Mouse (Mus musculus) hindbrain, embryonic 14.5 days (tissue): ENCODE measurements at regions not wholly inside any gene's neighbourhood (a gene's known extent, or its start where the extent isn't known, plus 50 kb on each side); places are given as distances from the start of the nearest gene placed in this dataset.

Experiments
- ATAC-seq: fragments of 200-750 bp; cut with Nextera tagmentation; 2 replicates; pipeline ENCODE4 v1.8.0; 2017; ENCODE audit warnings: moderate number of reproducible peaks, mild to moderate bottlenecking, moderate TSS enrichment, moderate library complexity; ENCODE audit not compliant: low FRiP score
- DNase-seq: peaks from one replicate; pipeline ENCODE4 v3.0.0-alpha.2; 2015; ENCODE audit warnings: low spot score
- H3K27ac ChIP-seq: fragments of 300-500 bp; sonication (generic); 2 replicates; pipeline ENCODE4 v1.5.1; 2014; ENCODE audit warnings: mild to moderate bottlenecking, moderate library complexity
- H3K27me3 ChIP-seq: fragments of 300-500 bp; sonication (generic); 2 replicates; pipeline ENCODE4 v1.6.1; 2014; ENCODE audit warnings: mild to moderate bottlenecking, low read length, mixed read lengths; ENCODE audit not compliant: control insufficient read depth, insufficient read depth
- H3K36me3 ChIP-seq: fragments of 300-500 bp; sonication (generic); replicated peaks from 2 replicates; pipeline ENCODE4 v1.6.1; 2014; ENCODE audit not compliant: control insufficient read depth, insufficient read depth
- H3K4me1 ChIP-seq: fragments of 300-500 bp; sonication (generic); replicated peaks from 2 replicates; pipeline ENCODE4 v1.6.1; 2014; ENCODE audit warnings: antibody characterized with exemption, low read length, mixed read lengths; ENCODE audit not compliant: control insufficient read depth, insufficient read depth
- H3K4me2 ChIP-seq: fragments of 300-500 bp; sonication (generic); replicated peaks from 2 replicates; pipeline ENCODE4 v1.6.1; 2014; ENCODE audit warnings: mild to moderate bottlenecking, moderate library complexity
- H3K4me3 ChIP-seq: fragments of 300-500 bp; sonication (generic); replicated peaks from 2 replicates; pipeline ENCODE4 v1.5.1; 2014; ENCODE audit warnings: mild to moderate bottlenecking, low read length
- H3K9ac ChIP-seq: fragments of 300-500 bp; sonication (generic); 2 replicates; pipeline ENCODE4 v1.6.1; 2014
- H3K9me3 ChIP-seq: fragments of 300-500 bp; sonication (generic); 2 replicates; pipeline ENCODE4 v1.6.1; 2016; ENCODE audit warnings: low read length; ENCODE audit not compliant: control insufficient read depth
- WGBS: fragments of 180-500 bp; shearing (Covaris S2); extraction: QIAGEN DNeasy Blood & Tissue Kit; methylation state at CpG from one replicate; pipeline ENCODE4 v1.1.7; 2014; 5-methylcytosine and 5-hydroxymethylcytosine counted together

GRCm38 (mm10) chr8:9152313-9152925 lies 462.1 kb upstream of the Arglu1 start:
- peaks cover 7% of the 10 kb centered on the region for H3K4me1 ChIP-seq
- no peak overlapping the region for H3K4me2 ChIP-seq
- no peak overlapping the region for H3K9ac ChIP-seq
- 56% methylated on average over 20 of the region's 20 CpGs for WGBS
- ATAC-seq (no peak), DNase-seq (no peak)
- no peaks in the 10 kb centered on the region for H3K27me3 ChIP-seq
- no peak overlapping the region for H3K4me3 ChIP-seq
- H3K27ac ChIP-seq, result no peak overlapping the region
- H3K36me3 ChIP-seq, result no peaks in the 10 kb centered on the region
- no peaks in the 10 kb centered on the region for H3K9me3 ChIP-seq

- no peak overlapping the region for H3K9ac ChIP-seq
- no peak overlapping the region for H3K27ac ChIP-seq
- no peaks in the 10 kb centered on the region for H3K27me3 ChIP-seq
- 70% methylated on average over 3 of the region's 3 CpGs for WGBS
- H3K36me3 ChIP-seq, result no peaks in the 10 kb centered on the region
- DNase-seq, result no peak
- H3K4me1 ChIP-seq, result no peaks in the 10 kb centered on the region
- no peak overlapping the region for H3K4me3 ChIP-seq
- no peak overlapping the region for H3K4me2 ChIP-seq
- no peak for ATAC-seq
- no peaks in the 10 kb centered on the region for H3K9me3 ChIP-seq
Measured at GRCm38 (mm10) chr8:9144362-9144761, 454.0 kb upstream of the Arglu1 start.

GRCm38 (mm10) chr8:9139781-9140180 lies 449.5 kb upstream of the Arglu1 start:
- no peaks in the 10 kb centered on the region for H3K27me3 ChIP-seq
- DNase-seq (no peak), ATAC-seq (no peak)
- H3K27ac ChIP-seq, result no peak overlapping the region
- H3K9me3 ChIP-seq, result no peaks in the 10 kb centered on the region
- 66% methylated on average over 3 of the region's 3 CpGs for WGBS
- no peaks in the 10 kb centered on the region for H3K36me3 ChIP-seq
- H3K4me2 ChIP-seq, result no peak overlapping the region
- H3K9ac ChIP-seq, result no peak overlapping the region
- no peaks in the 10 kb centered on the region for H3K4me1 ChIP-seq
- H3K4me3 ChIP-seq, result no peak overlapping the region

GRCm38 (mm10) chr8:9139059-9139620 lies 448.8 kb upstream of the Arglu1 start:
- no peaks in the 10 kb centered on the region for H3K27me3 ChIP-seq
- DNase-seq, result no peak
- ATAC-seq, result no peak
- no peaks in the 10 kb centered on the region for H3K36me3 ChIP-seq
- 83% methylated on average over 3 of the region's 3 CpGs for WGBS
- H3K27ac ChIP-seq, result no peak overlapping the region
- no peaks in the 10 kb centered on the region for H3K9me3 ChIP-seq
- no peak overlapping the region for H3K4me3 ChIP-seq
- H3K4me1 ChIP-seq, result no peaks in the 10 kb centered on the region
- no peak overlapping the region for H3K9ac ChIP-seq
- H3K4me2 ChIP-seq, result no peak overlapping the region

- H3K36me3 ChIP-seq, result no peaks in the 10 kb centered on the region
- no peak for ATAC-seq
- H3K4me3 ChIP-seq, result no peak overlapping the region
- H3K9me3 ChIP-seq, result no peaks in the 10 kb centered on the region
- no peaks in the 10 kb centered on the region for H3K27me3 ChIP-seq
- DNase-seq, result no peak
- no peaks in the 10 kb centered on the region for H3K4me1 ChIP-seq
- WGBS, result 65% methylated on average over 7 of the region's 7 CpGs
- no peak overlapping the region for H3K4me2 ChIP-seq
- H3K9ac ChIP-seq, result no peak overlapping the region
- H3K27ac ChIP-seq, result no peak overlapping the region
Measured at GRCm38 (mm10) chr8:9133758-9134157, 443.4 kb upstream of the Arglu1 start.

GRCm38 (mm10) chr8:9132612-9133218 lies 442.4 kb upstream of the Arglu1 start:
- Histone ChIP-seq H3K27me3 (no peaks in the 10 kb centered on the region), H3K9ac (no peak overlapping the region), H3K4me3 (no peak overlapping the region), H3K27ac (no peak overlapping the region), H3K4me1 (no peaks in the 10 kb centered on the region), H3K4me2 (no peak overlapping the region), H3K9me3 (no peaks in the 10 kb centered on the region), H3K36me3 (no peaks in the 10 kb centered on the region)
- ATAC-seq (no peak), DNase-seq (no peak)
- 83% methylated on average over 5 of the region's 5 CpGs for WGBS

GRCm38 (mm10) chr8:9131249-9131648 lies 440.9 kb upstream of the Arglu1 start:
- Histone ChIP-seq H3K4me1 (no peaks in the 10 kb centered on the region), H3K9me3 (no peaks in the 10 kb centered on the region), H3K27ac (no peak overlapping the region), H3K4me2 (no peak overlapping the region), H3K27me3 (no peaks in the 10 kb centered on the region), H3K9ac (no peak overlapping the region), H3K36me3 (no peaks in the 10 kb centered on the region), H3K4me3 (no peak overlapping the region)
- ATAC-seq (no peak), DNase-seq (no peak)
- 83% methylated on average over 4 of the region's 4 CpGs for WGBS

- ATAC-seq (no peak), DNase-seq (no peak)
- no peaks in the 10 kb centered on the region for H3K4me1 ChIP-seq
- WGBS, result 88% methylated on average over 4 of the region's 4 CpGs
- H3K4me2 ChIP-seq, result no peak overlapping the region
- no peaks in the 10 kb centered on the region for H3K9me3 ChIP-seq
- no peak overlapping the region for H3K9ac ChIP-seq
- no peaks in the 10 kb centered on the region for H3K36me3 ChIP-seq
- no peaks in the 10 kb centered on the region for H3K27me3 ChIP-seq
- H3K27ac ChIP-seq, result no peak overlapping the region
- no peak overlapping the region for H3K4me3 ChIP-seq
Measured at GRCm38 (mm10) chr8:9124503-9124902, 434.2 kb upstream of the Arglu1 start.

- no peak overlapping the region for H3K9ac ChIP-seq
- no peak overlapping the region for H3K4me3 ChIP-seq
- H3K36me3 ChIP-seq, result no peaks in the 10 kb centered on the region
- 63% methylated on average over 27 of the region's 27 CpGs for WGBS
- H3K4me2 ChIP-seq, result peak overlapping the region; percentile 31
- H3K9me3 ChIP-seq, result no peaks in the 10 kb centered on the region
- 0 out of 2 replicates have a peak overlapping the region, but pooled peaks have one; percentile 21 for H3K27ac ChIP-seq
- no peaks in the 10 kb centered on the region; the same call in 1 of the 2 replicates for H3K4me1 ChIP-seq
- DNase-seq (peak; percentile 47), ATAC-seq (peak; percentile 55; the same call in 1 of the 2 replicates)
- no peaks in the 10 kb centered on the region for H3K27me3 ChIP-seq
Measured at GRCm38 (mm10) chr8:9117809-9118737, 427.8 kb upstream of the Arglu1 start.
